Mouse (Mus musculus) cerebellum, postnatal 10 days (tissue): Measurements from ENCODE around the gene Pgap3.

ENCODE experiments used
- DNase-seq, 2 experiments: peaks; one replicate each; pipeline ENCODE4 v3.0.0; 2021; ENCODE audit warnings: mixed read lengths in 2 of 2

Gene Pgap3

GRCm38 (mm10) chr11:98354445-98354844 is 45.8 kb downstream of the Pgap3 start:
- DNase-seq = peak in 1 of 2 experiments; percentile 4

- DNase-seq = peak in 1 of 2 experiments; percentile 32
Observed at GRCm38 (mm10) chr11:98353651-98354211, 46.6 kb downstream of the Pgap3 start.

- peak in 1 of 2 experiments; percentile 15 for DNase-seq
Observed at GRCm38 (mm10) chr11:98352272-98352990, 47.9 kb downstream of the Pgap3 start.

GRCm38 (mm10) chr11:98349308-98349707 is 51.0 kb downstream of the Pgap3 start:
- no peak for DNase-seq

- DNase-seq = peak; percentile 80 to 81
Observed at GRCm38 (mm10) chr11:98348083-98348961, 52.0 kb downstream of the Pgap3 start, which contains the start of gene Ppp1r1b. TSS of gene Ppp1r1b (plus strand) at chr11:98348404.

GRCm38 (mm10) chr11:98347385-98348082 is 52.8 kb downstream of the Pgap3 start:
- DNase-seq = peak; percentile 62 to 74

- peak in 1 of 2 experiments; percentile 9 for DNase-seq
Observed at GRCm38 (mm10) chr11:98346168-98346567, 54.1 kb downstream of the Pgap3 start.

GRCm38 (mm10) chr11:98345253-98345652 is 55.0 kb downstream of the Pgap3 start:
- DNase-seq = peak; percentile 94 to 96

- peak; percentile 96 to 99 for DNase-seq
Observed at GRCm38 (mm10) chr11:98342000-98342945, 58.0 kb downstream of the Pgap3 start.

- DNase-seq = no peak
Observed at GRCm38 (mm10) chr11:98341174-98341573, 59.1 kb downstream of the Pgap3 start.

GRCm38 (mm10) chr11:98340597-98340996 is 59.7 kb downstream of the Pgap3 start:
- no peak for DNase-seq

- peak; percentile 77 to 82 for DNase-seq
Observed at GRCm38 (mm10) chr11:98339679-98340287, 60.5 kb downstream of the Pgap3 start.

- peak; percentile 69 to 75 for DNase-seq
Observed at GRCm38 (mm10) chr11:98339071-98339501, 61.2 kb downstream of the Pgap3 start.
